Mouse (Mus musculus) limb, embryonic 12.5 days (tissue): ENCODE data around the gene Btbd17. TPM values are rescaled to one million over a fixed set of nuclear protein-coding genes. Genes with fewer than 3 reads are reported as not detected.

Source experiments
- ATAC-seq: fragments of 200-750 bp; cut with Nextera tagmentation; 2 replicates; pipeline ENCODE4 v1.8.0; 2017; ENCODE audit warnings: low read depth, moderate TSS enrichment; ENCODE audit not compliant: insufficient number of reproducible peaks, insufficient read depth, low FRiP score, low TSS enrichment
- H3K27ac ChIP-seq: fragments of 300-500 bp; sonication (generic); 2 replicates; pipeline ENCODE4 v1.5.1; 2016; ENCODE audit warnings: mild to moderate bottlenecking, moderate library complexity
- H3K27me3 ChIP-seq: fragments of 300-500 bp; sonication (generic); 2 replicates; pipeline ENCODE4 v1.6.1; 2016; ENCODE audit warnings: mild to moderate bottlenecking, moderate library complexity
- H3K36me3 ChIP-seq: fragments of 300-500 bp; sonication (generic); 2 replicates; pipeline ENCODE4 v1.6.1; 2016; ENCODE audit warnings: mild to moderate bottlenecking, moderate library complexity
- H3K4me1 ChIP-seq: fragments of 300-500 bp; sonication (generic); replicated peaks from 2 replicates; pipeline ENCODE4 v1.6.1; 2016
- H3K4me2 ChIP-seq: fragments of 300-500 bp; sonication (generic); 2 replicates; pipeline ENCODE4 v1.6.1; 2016; ENCODE audit warnings: mild to moderate bottlenecking, moderate library complexity
- H3K4me3 ChIP-seq: fragments of 300-500 bp; sonication (generic); replicated peaks from 2 replicates; pipeline ENCODE4 v1.5.1; 2016; ENCODE audit warnings: mild to moderate bottlenecking
- H3K9ac ChIP-seq: fragments of 300-500 bp; sonication (generic); replicated peaks from 2 replicates; pipeline ENCODE4 v1.6.1; 2016; ENCODE audit warnings: mild to moderate bottlenecking, moderate library complexity
- H3K9me3 ChIP-seq: fragments of 300-500 bp; sonication (generic); 2 replicates; pipeline ENCODE4 v1.6.1; 2016; ENCODE audit warnings: mild to moderate bottlenecking, moderate library complexity
- WGBS: fragments of 180-500 bp; shearing (Covaris S2); methylation state at CpG from one replicate; pipeline ENCODE4 v1.1.7; 2016; 5-methylcytosine and 5-hydroxymethylcytosine counted together
- polyA plus RNA-seq: library from polyadenylated mRNA; unstranded; fragments of >200 nt; fragmentation: Nextera tagmentation; extraction: Ambion mirVana; gene quantifications from 2 replicates; pipeline ENCODE4 v1.2.1, GENCODE M21; 2016

The Btbd17 gene
- polyA plus RNA-seq = 1.5 TPM in 2 replicates

GRCm38 (mm10) chr11:114795848-114796322 is at the start of gene Btbd17:
TSS of gene Btbd17 (minus strand) at chr11:114795945.
- H3K27ac ChIP-seq = 0 out of 2 replicates have a peak within 1 kb of the TSS, but pooled peaks have one; percentile 20
- H3K27me3 ChIP-seq = peaks cover 46% of the 10 kb centered on the region
- H3K9me3 ChIP-seq = no peaks in the 10 kb centered on the region
- 9% methylated on average over 4 of the region's 4 CpGs for WGBS
- peak within 1 kb of the TSS; percentile 40 for H3K4me3 ChIP-seq
- peak within 1 kb of the TSS; percentile 69 for H3K4me2 ChIP-seq
- H3K4me1 ChIP-seq = peaks cover 27% of the 10 kb centered on the region
- H3K9ac ChIP-seq = no peak within 1 kb of the TSS
- H3K36me3 ChIP-seq = no peaks in the 10 kb centered on the region
- ATAC-seq = no peak

DNA sequence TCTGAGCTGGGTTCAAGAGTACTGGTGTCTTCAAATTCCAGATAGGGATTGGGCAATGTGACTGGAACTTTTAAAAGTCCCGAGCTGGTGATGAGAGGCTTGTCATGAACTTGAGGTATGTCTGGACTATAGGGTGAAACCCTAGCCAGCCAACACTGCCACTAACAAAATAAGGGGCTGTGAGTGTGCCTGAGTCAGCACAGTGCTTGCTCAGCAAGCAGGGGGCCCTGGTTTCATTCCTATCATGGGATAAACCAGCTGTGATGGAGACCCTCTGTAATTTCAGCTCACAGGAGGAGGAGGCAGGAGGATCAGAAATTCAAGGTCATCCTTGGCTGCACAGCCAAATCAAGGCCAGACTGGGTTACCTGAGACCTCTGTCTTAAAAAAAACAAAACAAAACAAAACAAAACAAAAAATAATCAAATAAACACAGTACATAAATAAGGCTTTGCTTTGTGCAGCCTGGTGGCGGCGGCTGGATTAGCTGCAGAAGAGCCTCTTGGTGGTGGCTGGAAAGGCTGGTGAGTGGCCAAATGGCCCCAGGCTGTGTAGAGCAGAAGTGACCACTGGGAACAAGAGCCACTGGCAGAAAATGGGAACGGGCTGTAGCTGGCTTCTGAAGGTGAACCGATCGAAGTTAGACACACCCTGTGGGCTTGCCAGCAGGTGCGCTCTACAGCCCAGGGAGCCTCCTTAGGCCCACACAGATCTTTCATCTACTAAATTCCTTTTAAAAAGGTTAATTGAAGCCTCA is 48.9 kb upstream of the Btbd17 start:
- peak overlapping the region; percentile 45; the same call in 1 of the 2 replicates for H3K9ac ChIP-seq
- 60% methylated on average over 7 of the region's 7 CpGs for WGBS
- H3K4me2 ChIP-seq = peak overlapping the region; percentile 44
- peak overlapping the region; percentile 96 for H3K27ac ChIP-seq
- peaks cover 6% of the 10 kb centered on the region; the same call in 1 of the 2 replicates for H3K9me3 ChIP-seq
- H3K4me3 ChIP-seq = 0 out of 2 replicates have a peak overlapping the region, but pooled peaks have one; percentile 11
- H3K27me3 ChIP-seq = no peaks in the 10 kb centered on the region
- ATAC-seq = 0 out of 2 replicates have a peak, but pooled peaks have one; percentile 13
- H3K4me1 ChIP-seq = peaks cover 38% of the 10 kb centered on the region
- no peaks in the 10 kb centered on the region for H3K36me3 ChIP-seq

DNA sequence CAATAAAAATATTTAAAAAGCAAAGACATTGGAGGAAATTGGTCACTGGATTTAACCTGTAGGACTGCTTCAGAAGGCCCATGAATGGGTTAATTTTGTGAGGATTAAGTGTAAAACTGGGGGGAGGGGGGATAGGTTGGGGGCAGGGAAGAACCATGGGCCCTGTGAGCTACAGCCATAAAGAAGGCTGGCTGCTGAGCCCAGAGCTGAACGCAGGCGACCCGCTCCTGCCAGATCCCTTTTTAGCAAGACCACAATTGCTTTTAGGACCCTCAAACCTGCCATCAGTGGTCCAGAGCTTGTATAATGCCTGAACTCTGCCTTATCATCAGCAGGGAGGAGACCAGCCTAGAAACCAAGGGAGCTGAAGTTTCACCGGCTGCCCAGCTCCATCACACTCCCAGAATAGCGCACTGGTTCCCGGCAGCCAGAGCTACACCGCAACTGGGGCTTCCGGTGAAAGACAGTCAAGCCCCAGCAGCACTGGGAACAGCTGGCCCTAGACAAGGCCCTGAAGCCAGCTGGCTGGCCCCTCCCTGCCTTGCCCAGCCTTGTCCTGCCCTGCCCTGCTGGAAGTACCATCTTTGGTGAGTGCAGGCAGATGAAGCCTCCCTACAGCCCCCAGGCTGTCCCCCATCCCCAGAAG is 48.2 kb upstream of the Btbd17 start:
- Histone ChIP-seq H3K9me3 (peaks cover 6% of the 10 kb centered on the region; the same call in 1 of the 2 replicates), H3K27ac (peak overlapping the region; percentile 96), H3K4me2 (peak overlapping the region; percentile 44), H3K27me3 (no peaks in the 10 kb centered on the region), H3K4me1 (peaks cover 33% of the 10 kb centered on the region), H3K4me3 (peak overlapping the region; percentile 11; the same call in 1 of the 2 replicates), H3K36me3 (no peaks in the 10 kb centered on the region), H3K9ac (peak overlapping the region; percentile 45; the same call in 1 of the 2 replicates)
- peak; percentile 62 for ATAC-seq
- 3% methylated on average over 8 of the region's 8 CpGs for WGBS

DNA sequence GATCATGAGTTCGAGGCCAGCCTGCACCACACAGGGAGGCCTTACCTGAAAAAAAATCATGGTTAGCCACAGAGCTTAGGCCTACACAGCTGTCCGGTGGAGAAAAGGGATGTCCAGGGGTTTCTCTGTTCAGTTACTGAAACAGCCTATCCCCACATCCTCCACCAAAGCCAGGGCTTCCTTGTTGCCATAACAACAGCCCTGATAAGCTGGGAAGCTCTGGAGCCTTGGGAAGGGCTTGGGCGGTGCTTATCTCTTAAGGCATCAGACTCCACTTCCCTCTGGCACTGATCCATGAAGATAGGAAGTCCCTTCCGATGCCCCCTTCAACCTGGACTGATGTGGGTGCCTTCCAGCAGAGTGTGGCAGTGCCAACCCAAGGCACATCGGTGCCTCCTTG is 37.4 kb upstream of the Btbd17 start:
- WGBS = 61% methylated on average over 5 of the region's 5 CpGs
- Histone ChIP-seq H3K27ac (no peak overlapping the region), H3K9ac (no peak overlapping the region), H3K4me3 (no peak overlapping the region), H3K27me3 (no peaks in the 10 kb centered on the region), H3K4me2 (no peak overlapping the region), H3K4me1 (peaks cover 23% of the 10 kb centered on the region), H3K36me3 (no peaks in the 10 kb centered on the region), H3K9me3 (no peaks in the 10 kb centered on the region)
- no peak for ATAC-seq

DNA sequence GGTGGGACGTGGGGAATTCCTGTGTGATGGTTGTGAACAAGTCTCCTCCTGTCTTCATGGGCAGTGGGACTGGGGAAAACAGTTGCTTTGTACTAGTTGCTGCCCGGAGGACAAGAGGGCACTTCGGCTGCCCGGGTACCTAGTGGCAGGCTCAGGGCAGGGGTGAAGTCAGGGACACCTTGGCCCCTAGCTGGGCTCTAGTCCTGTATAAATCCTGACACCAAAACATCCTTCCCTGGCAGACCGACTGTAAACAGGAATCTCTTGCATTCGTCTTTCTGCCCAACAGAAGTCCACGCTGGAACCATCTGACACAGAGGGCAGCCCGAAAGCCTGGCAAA is 34.7 kb upstream of the Btbd17 start:
- H3K9me3 ChIP-seq = no peaks in the 10 kb centered on the region
- peak overlapping the region; percentile 63 for H3K4me2 ChIP-seq
- H3K27me3 ChIP-seq = no peaks in the 10 kb centered on the region
- H3K4me3 ChIP-seq = peak overlapping the region; percentile 31
- H3K9ac ChIP-seq = peak overlapping the region; percentile 44; the same call in 1 of the 2 replicates
- H3K36me3 ChIP-seq = no peaks in the 10 kb centered on the region
- H3K27ac ChIP-seq = peak overlapping the region; percentile 96
- 6% methylated on average over 8 of the region's 8 CpGs for WGBS
- ATAC-seq = no peak; the same call in 1 of the 2 replicates
- H3K4me1 ChIP-seq = peaks cover 22% of the 10 kb centered on the region

- Histone ChIP-seq H3K4me1 (peaks cover 22% of the 10 kb centered on the region), H3K4me2 (peak overlapping the region; percentile 63), H3K9ac (peak overlapping the region; percentile 57), H3K4me3 (peak overlapping the region; percentile 31), H3K36me3 (no peaks in the 10 kb centered on the region), H3K27me3 (no peaks in the 10 kb centered on the region), H3K27ac (peak overlapping the region; percentile 96), H3K9me3 (no peaks in the 10 kb centered on the region)
- 2% methylated on average over 24 of the region's 24 CpGs for WGBS
- ATAC-seq = peak; percentile 98
Observed at GRCm38 (mm10) chr11:114829499-114830432, 34.0 kb upstream of the Btbd17 start.

GRCm38 (mm10) chr11:114826686-114827085 is 30.9 kb upstream of the Btbd17 start:
- 77% methylated on average over 5 of the region's 5 CpGs for WGBS
- H3K36me3 ChIP-seq = no peaks in the 10 kb centered on the region
- H3K4me3 ChIP-seq = no peak overlapping the region
- H3K27me3 ChIP-seq = no peaks in the 10 kb centered on the region
- no peak overlapping the region for H3K4me2 ChIP-seq
- no peak overlapping the region for H3K27ac ChIP-seq
- peaks cover 41% of the 10 kb centered on the region for H3K4me1 ChIP-seq
- H3K9me3 ChIP-seq = no peaks in the 10 kb centered on the region
- ATAC-seq = no peak
- no peak overlapping the region for H3K9ac ChIP-seq

GRCm38 (mm10) chr11:114823199-114823725 is 27.5 kb upstream of the Btbd17 start:
- Histone ChIP-seq H3K36me3 (no peaks in the 10 kb centered on the region), H3K4me2 (peak overlapping the region; percentile 30), H3K4me1 (peaks cover 38% of the 10 kb centered on the region), H3K27me3 (no peaks in the 10 kb centered on the region), H3K27ac (peak overlapping the region; percentile 87), H3K9ac (peak overlapping the region; percentile 32; the same call in 1 of the 2 replicates), H3K4me3 (no peak overlapping the region), H3K9me3 (peaks cover 5% of the 10 kb centered on the region)
- under 1% methylated on average over 11 of the region's 11 CpGs for WGBS
- ATAC-seq = peak; percentile 60; the same call in 1 of the 2 replicates

DNA sequence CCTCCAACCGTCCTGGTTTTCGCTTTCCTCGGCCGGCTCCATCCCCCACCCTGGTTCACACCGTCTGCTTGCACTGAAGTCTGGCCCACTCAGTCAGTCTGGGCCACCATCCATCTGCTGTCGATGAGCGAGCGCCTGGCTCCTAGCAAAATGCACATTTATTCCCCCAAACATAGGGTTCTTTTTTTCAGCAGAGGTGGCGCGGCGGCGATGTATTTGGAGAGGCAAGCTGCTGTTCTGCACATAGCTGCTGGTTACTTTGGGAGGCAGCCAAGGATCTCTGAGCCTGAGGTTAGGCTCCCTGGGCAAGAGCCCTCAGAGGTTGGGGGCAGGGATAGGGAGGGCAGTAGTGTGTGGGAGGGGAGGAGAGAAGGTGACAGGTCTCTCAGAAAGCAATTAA is 27.0 kb upstream of the Btbd17 start:
- Histone ChIP-seq H3K9me3 (peaks cover 9% of the 10 kb centered on the region), H3K4me1 (peaks cover 38% of the 10 kb centered on the region), H3K4me2 (peak overlapping the region; percentile 30), H3K36me3 (no peaks in the 10 kb centered on the region), H3K27me3 (no peaks in the 10 kb centered on the region), H3K4me3 (no peak overlapping the region), H3K27ac (peak overlapping the region; percentile 87), H3K9ac (no peak overlapping the region)
- peak; percentile 69; the same call in 1 of the 2 replicates for ATAC-seq
- 47% methylated on average over 12 of the region's 12 CpGs for WGBS

- peaks cover 38% of the 10 kb centered on the region for H3K4me1 ChIP-seq
- no peaks in the 10 kb centered on the region for H3K36me3 ChIP-seq
- 32% methylated on average over 1 of the region's 1 CpGs for WGBS
- H3K4me3 ChIP-seq = no peak overlapping the region
- no peak for ATAC-seq
- H3K27me3 ChIP-seq = no peaks in the 10 kb centered on the region
- H3K4me2 ChIP-seq = no peak overlapping the region
- no peak overlapping the region for H3K9ac ChIP-seq
- H3K27ac ChIP-seq = no peak overlapping the region
- peaks cover 9% of the 10 kb centered on the region for H3K9me3 ChIP-seq
Observed at GRCm38 (mm10) chr11:114821325-114821724, 25.6 kb upstream of the Btbd17 start.
